Mouse (Mus musculus): Measurements from ENCODE around the gene Rpgrip1.
"Not testable (repeated sequence)": the region's sequence is repeated elsewhere in the genome, so short reads cannot be mapped to it uniquely, and the experiment has no call there.

Gene Rpgrip1

DNA sequence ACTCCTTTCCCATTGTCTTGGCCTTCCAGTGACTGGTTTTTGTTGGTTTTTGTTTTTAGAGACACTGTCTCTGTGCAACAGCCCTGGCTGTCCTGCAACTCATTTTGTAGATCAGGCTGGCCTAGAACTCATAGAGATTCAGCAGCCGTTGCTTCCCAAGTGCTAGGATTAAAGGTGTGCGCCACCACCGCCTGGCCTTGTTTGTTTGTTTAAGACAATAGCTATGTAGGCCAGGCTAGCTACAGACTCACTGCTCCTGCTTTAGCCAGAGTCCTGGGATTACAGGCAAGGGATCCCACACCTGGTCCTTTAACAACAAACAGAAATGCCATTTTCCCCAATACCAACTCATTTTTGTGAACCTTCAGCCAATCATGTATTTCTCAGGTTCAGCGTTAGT, at the start of gene Rpgrip1:
Gene Rpgrip1, plus strand, starts transcription at position 359 of the 400 bp plus-strand sequence.
- DNase-seq (ENCODE audit: low spot score in 2 of 2) = no peak

- DNase-seq (ENCODE audit: low spot score in 2 of 2) = no peak
These were observed 49.7 kb upstream of the Rpgrip1 start for GRCm38 (mm10) chr14:52060800-52061199.

DNA sequence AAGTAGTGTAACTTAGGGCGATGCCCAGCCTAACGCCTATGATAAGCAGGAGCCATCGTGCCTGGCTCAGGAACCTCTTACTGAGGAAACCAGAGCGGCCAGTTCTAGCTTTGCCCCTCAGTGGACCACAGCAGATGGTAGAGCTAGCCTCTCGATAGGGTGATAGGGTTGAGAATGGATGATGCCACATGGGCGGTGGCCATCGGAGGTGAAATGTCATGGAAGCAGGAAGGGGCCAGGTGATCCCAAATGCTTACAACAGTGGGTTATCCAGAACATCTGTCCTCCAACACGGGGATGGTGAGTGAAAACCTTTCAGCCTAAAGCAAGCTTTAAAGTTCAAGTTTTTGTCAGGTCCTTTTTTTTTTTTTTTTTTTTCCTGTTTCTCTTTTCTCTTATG, 48.7 kb upstream of the Rpgrip1 start:
- no peak for DNase-seq (ENCODE audit: low spot score in 2 of 2)

GRCm38 (mm10) chr14:52066135-52066534, 44.4 kb upstream of the Rpgrip1 start:
- DNase-seq (ENCODE audit: low spot score in 2 of 2) = no peak

DNA sequence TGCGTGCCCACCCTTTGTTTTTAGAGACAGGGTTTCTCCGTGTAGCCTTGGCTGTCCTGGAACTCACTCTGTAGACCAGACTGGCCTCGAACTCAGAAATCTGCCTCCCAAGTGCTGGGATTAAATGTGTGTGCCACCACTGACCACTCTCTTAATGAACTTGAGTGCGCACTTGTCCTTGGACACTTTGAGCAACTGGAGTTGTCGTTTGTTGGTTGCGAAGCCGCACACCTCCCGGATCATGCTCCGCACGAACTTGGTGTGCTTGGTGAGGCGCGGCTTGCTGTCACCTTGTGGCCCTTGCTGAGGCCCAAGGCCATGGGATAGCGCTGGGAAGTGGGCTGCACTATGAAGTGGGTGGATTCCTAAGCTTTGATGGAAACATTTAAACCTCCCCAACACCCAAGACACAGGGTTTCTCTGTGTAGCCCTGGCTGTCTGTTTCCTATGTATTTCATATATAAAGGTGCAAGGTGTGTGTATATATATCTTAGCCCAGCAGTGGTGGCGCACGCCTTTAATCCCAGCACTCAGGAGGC, 38.8 kb upstream of the Rpgrip1 start:
- no peak for DNase-seq (ENCODE audit: low spot score in 2 of 2)

- no peak for DNase-seq (ENCODE audit: low spot score in 2 of 2)
These were observed 27.4 kb upstream of the Rpgrip1 start for GRCm38 (mm10) chr14:52083083-52083482.

DNA sequence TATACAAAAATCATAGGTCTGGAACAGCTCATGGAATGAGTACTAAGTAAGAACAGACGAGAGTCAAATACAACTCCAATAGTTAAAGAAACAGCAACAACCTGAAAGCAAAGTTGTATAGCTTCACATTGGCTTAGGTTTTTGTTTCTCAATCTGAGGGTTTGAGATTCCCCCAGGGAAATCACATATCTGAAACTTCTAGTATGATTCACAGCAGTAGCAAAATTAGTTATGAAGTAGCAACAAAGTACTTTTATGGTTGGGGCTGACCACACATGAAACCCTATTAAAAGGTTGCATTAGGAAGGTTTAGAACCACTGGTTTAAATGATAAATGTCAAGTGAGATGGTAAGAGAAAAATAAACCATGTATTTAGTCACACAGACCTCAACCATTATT, 16.0 kb upstream of the Rpgrip1 start:
- no peak for DNase-seq (ENCODE audit: low spot score in 2 of 2)

DNA sequence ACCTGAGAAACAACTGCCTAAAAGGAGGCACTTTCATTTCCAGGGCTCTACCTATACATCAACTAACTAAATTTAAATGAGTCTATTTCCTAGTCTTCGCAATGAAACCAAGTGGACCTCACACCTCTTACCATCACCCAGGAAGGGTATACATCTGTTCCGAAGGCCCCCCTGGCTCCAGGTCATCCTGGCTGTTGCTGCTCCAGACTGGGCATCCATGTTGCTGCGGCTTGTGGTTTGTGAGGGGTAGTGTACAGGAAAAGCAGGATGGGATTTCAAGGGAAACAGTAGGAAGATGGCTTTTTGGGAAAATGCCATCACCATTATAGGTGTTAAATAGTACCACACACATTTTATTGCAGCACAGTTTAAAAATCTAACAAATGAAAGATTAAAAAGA, 13.3 kb upstream of the Rpgrip1 start:
- DNase-seq (ENCODE audit: low spot score in 2 of 2) = not testable (repeated sequence)

DNA sequence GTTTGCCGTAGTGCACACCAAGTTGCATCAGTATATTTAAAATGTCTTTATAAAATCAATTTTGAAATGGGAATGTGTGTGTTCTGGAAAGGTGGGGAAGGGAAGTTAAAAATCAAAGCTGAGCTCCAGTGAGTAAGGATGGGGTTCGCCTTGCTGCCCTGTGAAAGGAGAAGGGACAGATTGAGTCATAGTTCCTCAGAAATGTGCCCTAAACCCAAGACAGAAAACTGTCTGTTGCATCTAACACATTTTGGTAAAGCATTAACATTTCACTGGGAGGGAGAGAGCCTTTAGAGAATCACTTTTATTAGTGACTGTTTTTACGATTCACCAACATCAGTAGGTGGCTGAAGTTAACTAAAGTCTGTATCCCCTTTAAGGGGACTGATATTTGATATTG, 12.1 kb upstream of the Rpgrip1 start:
- DNase-seq (ENCODE audit: low spot score in 2 of 2) = not testable (repeated sequence)

DNA sequence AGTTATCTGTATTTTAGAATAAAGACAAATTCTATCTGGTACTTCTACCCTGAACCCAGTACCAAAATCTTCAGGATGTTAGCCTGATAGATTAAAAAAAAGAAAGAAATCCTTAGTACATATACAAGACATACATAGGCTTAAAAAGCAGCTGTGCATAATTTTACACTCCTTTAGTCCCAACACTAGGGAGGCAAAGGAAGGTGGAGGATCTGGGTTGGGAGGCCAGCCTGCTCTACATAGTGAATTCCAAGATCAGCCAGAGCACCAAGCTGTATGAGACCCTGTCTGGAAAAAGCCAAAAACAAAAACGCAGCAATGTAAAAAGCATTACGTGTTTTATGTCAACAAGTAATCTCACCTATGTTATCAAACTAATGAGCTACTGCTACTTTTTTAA, 10.9 kb upstream of the Rpgrip1 start:
- no peak for DNase-seq (ENCODE audit: low spot score in 2 of 2)

DNA sequence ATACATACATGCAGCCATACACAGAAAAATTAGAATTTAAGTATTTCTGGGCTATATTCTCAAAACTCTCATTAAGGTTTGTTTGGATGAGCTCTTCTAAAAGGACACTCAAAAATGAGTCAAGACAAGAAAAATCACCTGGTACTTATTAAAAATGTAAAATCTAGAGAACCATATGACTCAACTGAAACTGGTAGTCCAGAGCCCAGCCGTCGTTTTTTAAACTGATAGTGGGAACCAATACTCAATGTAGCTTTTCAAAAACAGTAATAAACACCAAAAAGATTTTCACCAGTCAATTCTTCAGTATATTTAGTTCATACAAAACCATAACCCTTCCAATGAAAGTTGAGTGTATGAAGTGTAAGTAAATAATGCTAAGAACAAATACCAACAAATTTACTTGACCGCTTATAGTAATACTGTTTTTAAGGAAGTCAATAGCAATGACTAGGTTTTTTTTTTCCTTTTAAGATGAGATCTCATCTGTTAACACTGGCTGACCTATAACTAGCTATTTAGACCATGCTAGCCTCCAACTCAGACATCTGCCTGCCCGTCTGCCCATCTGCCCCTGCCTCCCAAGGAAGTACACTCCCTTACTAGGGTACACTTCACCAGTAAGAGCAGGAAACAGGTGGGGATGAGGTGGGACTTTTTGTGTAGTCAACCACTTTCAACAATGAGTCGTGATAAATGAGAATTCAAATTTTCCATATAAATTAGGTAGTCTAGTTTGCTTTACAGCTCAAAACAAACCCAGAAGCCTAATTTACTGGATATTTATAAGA, 10.1 kb upstream of the Rpgrip1 start:
- no peak for DNase-seq (ENCODE audit: low spot score in 2 of 2)

DNA sequence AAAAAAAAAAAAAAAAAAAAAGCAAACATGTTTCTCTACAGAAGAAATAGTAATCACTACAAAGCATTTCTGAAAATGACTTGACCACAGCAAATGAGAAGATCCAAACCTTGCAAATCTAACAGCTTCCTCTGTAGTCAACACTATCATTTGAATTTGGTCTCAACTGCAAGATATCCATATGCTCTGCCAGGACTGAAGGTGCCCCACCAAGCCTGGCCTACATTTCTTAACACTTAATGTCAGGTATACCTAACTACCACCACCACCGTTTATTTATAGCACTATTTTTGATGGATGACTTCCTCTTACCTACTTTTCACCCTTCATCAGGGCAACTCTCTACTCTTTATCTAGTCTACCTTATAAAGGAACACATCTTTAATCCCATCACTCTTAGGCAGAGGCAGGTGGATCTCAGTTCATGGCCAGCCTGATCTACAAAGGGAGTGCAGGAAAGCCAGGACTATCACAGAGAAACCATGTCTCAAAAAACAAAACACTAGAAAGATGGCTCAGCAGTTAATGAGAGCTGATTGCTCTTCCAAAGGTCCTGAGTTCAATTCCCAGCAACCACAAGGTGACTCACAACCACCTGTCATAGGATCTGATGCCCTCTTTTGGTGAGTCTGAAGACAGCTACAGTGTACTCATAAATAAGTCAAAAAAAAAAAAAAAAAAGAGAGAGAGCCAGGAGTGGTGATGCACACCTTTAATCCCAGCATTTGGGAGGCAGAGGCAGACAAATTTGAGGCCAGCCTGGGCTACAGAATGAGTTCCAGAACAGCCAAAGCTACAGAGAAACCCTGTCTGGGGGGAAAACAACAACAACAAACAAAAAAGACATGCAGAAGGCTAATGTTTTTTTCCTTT, 9.0 kb upstream of the Rpgrip1 start:
- no peak for DNase-seq (ENCODE audit: low spot score in 2 of 2)

- no peak for DNase-seq (ENCODE audit: low spot score in 2 of 2)
These were observed 7.0 kb upstream of the Rpgrip1 start for GRCm38 (mm10) chr14:52103474-52103855.

- peak; percentile 100 for DNase-seq (ENCODE audit: low spot score in 2 of 2)
These were observed 6.4 kb upstream of the Rpgrip1 start, which contains the start of gene Hnrnpc for GRCm38 (mm10) chr14:52103856-52104676. Gene Hnrnpc (minus strand): TSS chr14:52104028.

DNA sequence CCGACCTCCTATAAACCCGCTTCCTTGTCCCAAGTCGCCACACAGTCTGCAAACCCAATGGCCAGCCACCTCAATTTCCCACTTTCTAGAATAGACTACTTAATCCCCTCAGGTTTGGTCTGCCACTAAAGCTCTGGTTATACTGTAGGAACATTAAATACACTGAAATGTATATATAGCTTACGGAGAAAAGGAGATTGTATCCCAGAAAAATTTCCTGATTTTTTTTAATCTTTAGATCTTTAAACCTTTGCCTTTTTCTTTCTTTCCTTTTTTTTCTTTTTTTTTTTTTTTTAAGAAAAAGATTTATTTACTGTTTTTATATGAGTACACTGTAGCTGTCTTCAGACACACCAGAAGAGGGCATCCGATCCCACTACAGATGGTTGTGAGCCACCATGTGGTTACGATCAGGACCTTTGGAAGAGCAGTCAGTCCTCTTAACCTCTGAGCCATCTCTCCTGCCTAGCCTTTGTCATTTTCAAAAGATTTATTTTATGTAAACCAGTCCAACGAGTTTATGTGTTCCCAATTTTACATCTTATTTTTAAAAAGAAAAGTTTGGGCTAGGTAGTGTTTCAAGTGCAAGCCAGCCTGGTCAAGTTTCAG, 5.7 kb upstream of the Rpgrip1 start:
- DNase-seq (ENCODE audit: low spot score in 2 of 2) = no peak

DNA sequence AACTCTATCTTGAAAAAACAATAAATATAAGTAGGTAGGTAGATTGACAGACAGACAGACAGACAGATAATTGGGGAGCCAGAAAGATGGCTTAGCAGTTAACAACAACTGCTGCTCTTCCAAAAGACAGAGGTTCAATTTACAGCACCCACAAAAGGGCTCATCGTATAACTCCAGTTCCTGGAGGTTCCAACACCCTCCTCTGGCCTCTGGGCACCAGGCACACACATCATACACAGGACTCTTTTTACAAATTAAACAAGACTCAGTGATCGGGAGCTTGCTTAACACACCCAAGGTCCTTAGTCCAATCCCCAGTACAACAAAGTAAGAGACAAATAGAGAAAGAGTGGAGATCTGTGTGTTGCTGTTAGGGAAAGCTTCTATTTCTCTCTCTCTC, 5.2 kb upstream of the Rpgrip1 start:
- DNase-seq (ENCODE audit: low spot score in 2 of 2) = no peak

GRCm38 (mm10) chr14:52106741-52107140, 3.8 kb upstream of the Rpgrip1 start:
- no peak for DNase-seq (ENCODE audit: low spot score in 2 of 2)

- DNase-seq (ENCODE audit: low spot score in 2 of 2) = no peak
These were observed 2.5 kb upstream of the Rpgrip1 start for GRCm38 (mm10) chr14:52108025-52108424.

GRCm38 (mm10) chr14:52114101-52114500, 3.6 kb downstream of the Rpgrip1 start:
- no peak for DNase-seq (ENCODE audit: low spot score in 2 of 2)

- DNase-seq (ENCODE audit: low spot score in 2 of 2) = no peak
These were observed 6.7 kb downstream of the Rpgrip1 start for GRCm38 (mm10) chr14:52117241-52117640.

DNA sequence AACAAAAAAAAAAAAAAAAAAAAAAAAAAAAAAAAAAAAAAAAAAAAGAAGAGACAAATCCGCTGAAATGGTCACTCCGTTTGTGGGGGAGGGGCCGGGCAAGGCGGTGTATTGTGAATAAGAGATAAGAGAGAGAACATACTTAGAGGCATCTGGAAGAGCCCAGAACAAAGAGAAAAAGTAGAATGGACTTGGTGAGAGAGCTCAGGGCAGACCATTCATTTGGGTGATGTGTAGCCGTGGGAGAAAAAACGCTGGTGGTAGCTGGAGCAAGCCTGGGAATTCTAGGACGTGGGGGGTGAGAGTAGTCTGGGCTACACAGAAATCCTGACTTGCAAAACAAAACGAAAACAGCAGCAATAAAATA, 7.9 kb downstream of the Rpgrip1 start:
- no peak for DNase-seq (ENCODE audit: low spot score in 2 of 2)

Data from spleen, postnatal 14 days (tissue).